ENCODE assay signal across 29 mouse cellular contexts in the genomic region with DNA sequence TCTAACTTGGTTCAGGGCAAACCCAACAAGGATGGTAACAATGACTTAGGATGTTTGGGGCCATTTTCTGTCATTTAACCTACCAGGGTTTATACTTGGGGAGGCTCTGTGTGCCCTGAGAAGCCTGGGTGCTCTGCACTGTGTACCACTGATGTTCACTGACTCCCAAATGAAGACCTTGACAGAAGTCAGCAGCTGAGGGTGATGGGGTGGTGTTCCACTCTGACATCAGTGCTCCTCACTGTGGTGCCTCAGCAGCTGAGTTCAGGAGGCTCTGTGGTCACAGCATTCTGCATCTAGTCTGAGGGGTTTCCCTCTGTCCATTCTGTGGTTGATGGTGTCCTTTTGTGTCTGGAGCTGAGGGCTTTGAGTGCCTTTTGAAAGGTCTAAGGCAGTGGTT.
"Had no signal": no experiment of that assay in that cellular context is flagged by ENCODE, and none has a peak within 500 bp of the region (broad histone marks: within the 10 kb centered on the region; RNA-seq: fewer than 3 reads in every experiment).

No protein-coding gene starts in this region.

- H3K4me2 ChIP-seq: embryonic facial prominence, embryonic 12.5 days; embryonic facial prominence, embryonic 13.5 days; embryonic facial prominence, embryonic 15.5 days; forebrain, embryonic 12.5 days; forebrain, embryonic 13.5 days; forebrain, embryonic 15.5 days had no signal

- H3K9me3 ChIP-seq: forebrain, embryonic 13.5 days had no signal

- H3K4me1 ChIP-seq: embryonic facial prominence, embryonic 12.5 days; embryonic facial prominence, embryonic 13.5 days; embryonic facial prominence, embryonic 15.5 days; forebrain, embryonic 12.5 days; forebrain, embryonic 13.5 days; forebrain, embryonic 15.5 days had no signal

- ATAC-seq: forebrain, embryonic 13.5 days; forebrain, embryonic 15.5 days; forebrain, embryonic 16.5 days; forebrain, postnatal 0 days had no signal

- H3K27me3 ChIP-seq: embryonic facial prominence, embryonic 12.5 days; embryonic facial prominence, embryonic 13.5 days; embryonic facial prominence, embryonic 15.5 days; forebrain, embryonic 12.5 days; forebrain, embryonic 13.5 days; forebrain, embryonic 15.5 days had no signal

- H3K36me3 ChIP-seq: embryonic facial prominence, embryonic 10.5 days; forebrain, embryonic 10.5 days; forebrain, embryonic 12.5 days; forebrain, embryonic 15.5 days had no signal

- H3K27ac ChIP-seq: embryonic facial prominence, embryonic 10.5 days; embryonic facial prominence, embryonic 12.5 days; embryonic facial prominence, embryonic 13.5 days; embryonic facial prominence, embryonic 15.5 days; forebrain, embryonic 10.5 days; forebrain, embryonic 12.5 days; forebrain, embryonic 13.5 days; forebrain, embryonic 15.5 days; gastrocnemius, adult 2 months; heart, adult 2 months had no signal

- H3K9ac ChIP-seq: embryonic facial prominence, embryonic 12.5 days; embryonic facial prominence, embryonic 13.5 days; embryonic facial prominence, embryonic 15.5 days; forebrain, embryonic 12.5 days; forebrain, embryonic 13.5 days; forebrain, embryonic 15.5 days; forebrain, postnatal 0 days had no signal

- H3K4me3 ChIP-seq: embryonic facial prominence, embryonic 10.5 days; embryonic facial prominence, embryonic 12.5 days; embryonic facial prominence, embryonic 13.5 days; embryonic facial prominence, embryonic 15.5 days; erythroblast, embryonic 14.5 days; forebrain, embryonic 10.5 days; forebrain, embryonic 12.5 days; forebrain, embryonic 13.5 days; forebrain, embryonic 15.5 days; gastrocnemius, adult 2 months; heart, adult 2 months had no signal

- DNase-seq: cerebellum, adult 18-20 months; cerebellum, adult 2 months; cerebellum, adult 8-10 months; cerebellum, adult 9-10 months; cerebellum, adult 9-11 months; cerebellum, postnatal 10 days; cerebellum, postnatal 14 days; cerebellum, postnatal 25 days; cerebellum, postnatal 36 days; embryo, embryonic 11 days; forebrain, postnatal 0 days; gastrocnemius, adult 2 months; gastrocnemius, postnatal 10 days; gastrocnemius, postnatal 14 days; gastrocnemius, postnatal 25 days; gastrocnemius, postnatal 36 days; heart, adult 11 months; heart, adult 18-20 months; heart, adult 2 months had no signal
